Mouse (Mus musculus) adrenal gland, postnatal 25 days (tissue): ENCODE measurements at regions not wholly inside any gene's neighbourhood (a gene's known extent, or its start where the extent isn't known, plus 50 kb on each side); places are given as distances from the start of the nearest gene placed in this dataset.
A peak's percentile ranks its signal among the peaks of the same experiment; 100 is the strongest.
"Not testable (repeated sequence)": the region's sequence is repeated elsewhere in the genome, so short reads cannot be mapped to it uniquely, and the experiment has no call there.

Source experiments
- DNase-seq: peaks from one replicate; pipeline ENCODE4 v3.0.0; 2021; ENCODE audit warnings: mixed read lengths

DNA sequence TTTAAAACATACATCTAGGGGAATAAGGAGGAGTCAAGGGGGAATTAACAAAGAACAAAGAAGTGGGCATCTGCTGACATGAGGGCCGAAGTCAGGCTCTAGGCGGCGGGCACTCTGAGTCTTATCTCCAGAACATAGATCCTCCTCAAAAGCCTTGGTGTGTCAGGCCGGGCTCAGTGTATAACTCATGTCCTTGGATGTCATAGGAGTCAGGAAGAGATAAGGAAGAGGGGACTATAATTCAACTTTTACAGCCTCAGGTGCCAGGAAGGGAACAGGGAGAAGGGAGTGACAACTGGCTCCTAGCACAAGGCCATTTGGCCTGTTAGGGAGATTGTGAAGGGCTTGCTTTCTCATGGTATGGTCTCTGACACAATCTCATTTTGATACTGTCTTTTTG, 185.9 kb upstream of the Ube2e2 start:
- DNase-seq = peak; percentile 36

DNA sequence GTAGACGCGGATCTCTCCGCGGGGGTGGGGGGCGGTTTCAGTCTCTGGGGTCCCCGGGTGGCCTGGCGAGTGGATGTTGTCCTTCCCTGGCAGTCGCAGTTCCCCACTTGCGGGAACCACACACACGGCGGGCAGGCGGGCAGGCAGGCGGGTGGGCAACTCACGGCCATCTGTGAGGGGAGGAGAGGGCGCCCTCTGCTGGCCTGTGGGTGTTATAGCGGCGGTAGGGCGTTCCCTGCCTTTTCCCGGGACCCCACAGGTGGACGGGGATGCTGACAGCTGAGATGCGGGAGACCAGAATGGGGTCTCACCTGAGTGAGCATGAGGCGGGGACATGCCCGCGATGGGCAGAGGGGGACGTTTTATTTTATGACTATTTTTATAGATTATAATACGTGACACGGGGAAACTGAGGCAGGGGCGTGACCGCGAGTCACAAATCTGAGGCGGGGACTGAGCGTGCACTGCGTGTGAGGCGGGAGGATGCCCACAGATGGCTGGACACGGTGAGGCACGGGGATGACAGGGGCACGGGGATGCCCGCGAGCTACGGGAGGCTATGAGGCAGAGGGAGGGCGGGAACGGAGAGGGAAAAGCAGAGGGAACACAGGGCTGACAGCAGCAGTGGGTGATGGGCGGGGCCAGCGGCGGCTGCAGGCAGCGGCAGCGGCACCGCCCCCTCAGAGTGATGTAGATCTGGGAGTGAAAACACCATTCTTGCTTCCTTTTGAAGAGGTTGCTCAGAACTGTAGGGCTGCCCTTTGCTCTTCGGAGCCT, 148.1 kb upstream of the Ube2e2 start:
- peak; percentile 65 for DNase-seq

DNA sequence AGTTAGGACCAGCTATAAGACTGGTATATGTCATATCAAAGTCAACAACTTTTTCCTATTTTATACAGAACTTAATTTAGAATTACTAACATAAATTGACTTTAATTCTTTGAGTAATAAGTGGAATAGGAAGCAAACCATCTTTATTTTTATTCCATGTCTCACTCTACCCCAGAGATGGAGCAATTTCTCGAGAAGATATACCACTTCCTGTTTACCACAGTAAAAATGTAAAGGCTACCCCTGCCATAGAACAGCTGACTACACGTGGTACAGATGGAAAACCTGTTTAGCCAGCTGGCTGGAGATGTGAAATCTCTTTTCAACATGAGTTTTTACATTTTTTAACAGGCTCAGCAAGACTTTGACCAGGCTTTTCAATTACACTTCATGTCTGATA, 126.0 kb upstream of the Ube2e2 start:
- DNase-seq = no peak

DNA sequence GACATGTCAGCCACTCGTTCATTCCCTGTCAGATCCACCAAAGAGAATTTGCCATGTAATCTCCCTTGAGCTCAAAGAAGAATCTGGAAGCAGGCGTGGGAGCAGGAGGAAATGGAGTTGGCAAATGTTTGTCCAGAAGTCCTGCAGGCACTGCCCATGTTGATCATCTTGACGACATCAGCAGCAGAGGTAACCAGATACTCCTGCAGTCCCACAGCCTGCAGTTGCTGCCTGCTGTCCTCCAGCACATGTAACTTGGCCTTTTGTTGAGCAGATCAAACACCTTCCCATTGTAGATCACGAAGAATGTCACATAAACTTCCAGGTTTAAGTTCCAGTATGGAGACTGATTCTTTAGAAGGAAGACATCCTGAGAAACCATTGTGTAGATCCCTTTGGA, 121.3 kb upstream of the Ube2e2 start:
- DNase-seq = no peak

DNA sequence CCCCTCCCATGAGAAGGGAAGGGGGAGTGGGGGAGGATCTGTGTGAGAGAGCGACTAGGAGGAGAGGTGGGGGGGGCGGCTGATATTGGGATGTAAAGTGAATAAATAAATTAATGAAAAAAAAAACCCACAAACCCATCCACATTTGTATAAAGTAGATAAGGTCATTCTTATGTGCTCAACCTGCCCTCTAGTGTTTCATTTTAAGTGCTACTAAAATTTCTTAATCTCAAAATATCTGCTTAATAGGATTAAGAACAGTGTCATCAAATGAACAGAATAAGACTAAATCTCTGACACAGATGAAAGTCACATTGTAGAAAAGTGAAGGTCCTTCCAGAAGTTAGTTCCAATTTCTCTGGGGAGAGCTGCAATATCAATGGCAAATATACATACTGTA, 119.5 kb upstream of the Ube2e2 start:
- not testable (repeated sequence) for DNase-seq

DNA sequence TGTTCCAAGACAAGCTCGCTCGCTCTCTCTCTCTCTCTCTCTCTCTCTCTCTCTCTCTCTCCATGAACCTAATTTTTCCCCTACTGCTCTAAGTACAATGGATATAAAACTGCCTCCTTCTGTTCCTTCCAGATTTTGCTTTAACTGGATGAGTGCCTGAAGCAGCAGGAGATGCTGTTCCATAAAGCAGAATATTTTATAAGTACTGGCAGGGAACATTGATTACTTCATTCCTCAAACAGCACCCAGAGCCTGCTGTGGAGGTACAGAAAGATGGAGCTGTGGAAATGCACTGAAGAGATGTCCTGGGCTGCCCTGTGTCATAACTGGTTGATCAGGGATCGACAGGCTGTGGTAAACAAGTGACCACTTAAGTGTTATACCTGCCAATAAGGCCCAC, 89.8 kb upstream of the Ube2e2 start:
- DNase-seq = no peak

DNA sequence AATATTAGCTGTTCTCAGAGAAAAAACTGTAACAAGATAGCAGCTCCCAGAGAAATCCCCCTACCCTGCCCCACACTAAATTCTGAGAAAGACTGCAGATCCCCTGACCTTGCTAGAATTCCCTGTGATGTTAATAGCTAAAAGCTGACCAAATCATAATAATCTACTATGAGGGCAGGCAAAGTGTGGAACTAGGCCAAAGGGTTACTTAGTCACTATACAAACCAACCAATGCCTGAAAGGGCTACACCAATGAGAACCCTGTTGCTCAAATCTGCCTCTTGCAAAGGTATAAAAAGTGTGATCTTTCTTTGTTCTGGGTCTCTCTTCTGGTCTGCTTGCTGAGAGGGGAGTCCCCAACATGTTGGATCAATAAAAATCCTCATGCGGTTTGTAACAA, 69.8 kb upstream of the Ube2e2 start:
- no peak for DNase-seq

DNA sequence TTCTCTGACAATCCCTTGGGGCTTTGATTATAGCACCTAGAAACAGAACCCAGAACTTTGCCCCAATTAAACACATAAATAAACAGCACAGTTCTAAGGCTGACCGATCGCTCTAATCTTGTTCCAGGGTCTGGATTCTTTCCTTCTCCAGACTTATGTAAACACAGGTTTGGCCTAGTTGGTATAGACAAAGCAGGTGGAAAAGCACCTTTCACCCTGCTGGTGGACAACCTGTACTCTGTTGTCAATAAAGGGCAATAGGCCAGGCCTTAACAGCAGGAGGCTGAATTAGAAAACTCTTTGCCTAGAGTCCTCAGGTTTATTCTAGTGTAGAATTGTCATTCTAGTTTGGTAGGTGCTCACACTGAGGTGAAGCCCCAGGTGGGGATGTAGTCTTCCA, 69.2 kb upstream of the Ube2e2 start:
- DNase-seq = no peak
